Mouse (Mus musculus): ENCODE data around the gene Ppp1r8. TPM values are rescaled to one million over a fixed set of nuclear protein-coding genes. Genes with fewer than 3 reads are reported as not detected.
"Not testable (repeated sequence)": the region's sequence is repeated elsewhere in the genome, so short reads cannot be mapped to it uniquely, and the experiment has no call there.

Gene Ppp1r8
- polyA plus RNA-seq, 1 experiment from 2014 or later: 101 TPM

DNA sequence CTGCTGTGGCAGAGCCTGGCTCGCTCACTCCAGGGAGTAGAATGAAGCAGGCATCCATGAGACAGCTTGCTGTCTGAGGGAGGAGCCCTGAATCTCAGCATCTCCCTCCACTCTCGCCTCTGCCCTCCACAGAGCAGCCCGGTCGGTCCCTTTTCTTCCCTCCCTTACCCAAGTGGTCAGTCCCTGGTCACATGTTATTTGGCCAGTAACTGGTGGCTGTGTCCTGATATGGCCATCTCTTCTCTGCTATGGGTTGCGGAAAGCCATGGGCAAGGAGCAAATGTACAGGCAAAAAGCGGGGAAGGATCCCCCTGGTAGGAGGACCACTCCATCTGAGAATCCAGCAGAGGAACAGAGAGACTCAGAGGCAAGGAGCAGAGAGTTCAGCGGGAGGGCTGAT lies 47.8 kb downstream of the Ppp1r8 start:
- H3K4me2 ChIP-seq (ENCODE audit: low read depth): no peak overlapping the region
- no peak overlapping the region for H3K9ac ChIP-seq (ENCODE audit: low read length)
- H3K36me3 ChIP-seq (ENCODE audit: control insufficient read depth, insufficient read depth, low read length): no peaks in the 10 kb centered on the region
- no peak overlapping the region for H3K4me3 ChIP-seq (ENCODE audit: low read depth, low read length)
- no peaks in the 10 kb centered on the region for H3K4me1 ChIP-seq (ENCODE audit: control insufficient read depth, insufficient read depth, low read length)
- 60% methylated on average over 7 of the region's 7 CpGs for WGBS
- H3K27me3 ChIP-seq (ENCODE audit: control insufficient read depth, insufficient read depth, low read length): no peaks in the 10 kb centered on the region; the same call in 1 of the 2 replicates
- H3K27ac ChIP-seq (ENCODE audit: low read depth, low read length): no peak overlapping the region
- DNase-seq (ENCODE audit: low spot score): no peak
- H3K9me3 ChIP-seq (ENCODE audit: control insufficient read depth, low read length): no peaks in the 10 kb centered on the region
- ATAC-seq (ENCODE audit: insufficient read depth, low FRiP score, low TSS enrichment): no peak

DNA sequence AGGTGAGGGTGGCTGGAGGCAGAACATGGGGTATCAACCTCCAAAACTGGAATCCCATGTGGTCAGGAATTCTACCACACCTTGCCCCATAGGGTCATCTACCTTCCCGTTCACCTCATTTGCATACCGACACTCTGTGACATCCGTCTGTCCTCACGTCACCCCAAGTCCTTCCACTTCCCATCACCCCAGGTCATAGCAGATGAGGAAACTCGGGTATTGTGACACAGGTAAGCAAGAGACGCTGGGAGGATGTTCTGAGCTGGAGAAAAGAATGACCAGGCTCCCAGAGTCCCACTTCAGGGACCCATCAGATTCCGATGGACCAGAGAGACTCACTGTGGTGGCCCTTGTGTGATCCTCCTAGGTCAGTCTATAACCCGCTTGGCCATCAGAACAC lies 48.2 kb downstream of the Ppp1r8 start:
- WGBS: 77% methylated on average over 8 of the region's 8 CpGs
- H3K4me1 ChIP-seq (ENCODE audit: control insufficient read depth, insufficient read depth, low read length): no peaks in the 10 kb centered on the region
- no peaks in the 10 kb centered on the region for H3K36me3 ChIP-seq (ENCODE audit: control insufficient read depth, insufficient read depth, low read length)
- ATAC-seq (ENCODE audit: insufficient read depth, low FRiP score, low TSS enrichment) (no peak), DNase-seq (ENCODE audit: low spot score) (no peak)
- H3K4me2 ChIP-seq (ENCODE audit: low read depth): no peak overlapping the region
- no peak overlapping the region for H3K27ac ChIP-seq (ENCODE audit: low read depth, low read length)
- no peak overlapping the region for H3K9ac ChIP-seq (ENCODE audit: low read length)
- H3K4me3 ChIP-seq (ENCODE audit: low read depth, low read length): no peak overlapping the region
- H3K27me3 ChIP-seq (ENCODE audit: control insufficient read depth, insufficient read depth, low read length): no peaks in the 10 kb centered on the region; the same call in 1 of the 2 replicates
- H3K9me3 ChIP-seq (ENCODE audit: control insufficient read depth, low read length): no peaks in the 10 kb centered on the region

DNA sequence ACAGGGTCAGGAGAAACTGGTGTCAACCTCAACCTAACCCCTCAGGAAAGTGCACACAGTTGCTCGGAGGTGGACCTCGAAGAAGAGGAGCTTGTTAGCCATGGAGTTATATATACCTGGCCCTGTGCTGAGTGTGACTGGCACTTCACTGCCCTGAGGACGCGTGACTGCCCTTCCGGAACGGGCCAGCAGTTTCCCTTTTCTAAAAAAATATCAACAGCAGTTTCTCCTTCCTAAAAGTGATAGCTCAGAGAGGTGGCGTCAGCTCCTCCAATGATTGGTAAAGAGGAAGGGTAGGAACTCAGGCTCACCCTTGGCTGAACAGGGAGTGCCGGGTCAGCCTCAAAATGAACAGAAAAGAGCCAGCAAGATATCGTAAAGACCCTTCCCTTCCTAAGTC lies 48.9 kb downstream of the Ppp1r8 start:
- ATAC-seq (ENCODE audit: insufficient read depth, low FRiP score, low TSS enrichment) (no peak), DNase-seq (ENCODE audit: low spot score) (no peak)
- Histone ChIP-seq H3K4me1 (ENCODE audit: control insufficient read depth, insufficient read depth, low read length) (no peaks in the 10 kb centered on the region), H3K4me2 (ENCODE audit: low read depth) (no peak overlapping the region), H3K27ac (ENCODE audit: low read depth, low read length) (no peak overlapping the region), H3K4me3 (ENCODE audit: low read depth, low read length) (no peak overlapping the region), H3K9me3 (ENCODE audit: control insufficient read depth, low read length) (no peaks in the 10 kb centered on the region), H3K9ac (ENCODE audit: low read length) (no peak overlapping the region), H3K27me3 (ENCODE audit: control insufficient read depth, insufficient read depth, low read length) (no peaks in the 10 kb centered on the region; the same call in 1 of the 2 replicates), H3K36me3 (ENCODE audit: control insufficient read depth, insufficient read depth, low read length) (no peaks in the 10 kb centered on the region)
- 71% methylated on average over 9 of the region's 9 CpGs for WGBS

DNA sequence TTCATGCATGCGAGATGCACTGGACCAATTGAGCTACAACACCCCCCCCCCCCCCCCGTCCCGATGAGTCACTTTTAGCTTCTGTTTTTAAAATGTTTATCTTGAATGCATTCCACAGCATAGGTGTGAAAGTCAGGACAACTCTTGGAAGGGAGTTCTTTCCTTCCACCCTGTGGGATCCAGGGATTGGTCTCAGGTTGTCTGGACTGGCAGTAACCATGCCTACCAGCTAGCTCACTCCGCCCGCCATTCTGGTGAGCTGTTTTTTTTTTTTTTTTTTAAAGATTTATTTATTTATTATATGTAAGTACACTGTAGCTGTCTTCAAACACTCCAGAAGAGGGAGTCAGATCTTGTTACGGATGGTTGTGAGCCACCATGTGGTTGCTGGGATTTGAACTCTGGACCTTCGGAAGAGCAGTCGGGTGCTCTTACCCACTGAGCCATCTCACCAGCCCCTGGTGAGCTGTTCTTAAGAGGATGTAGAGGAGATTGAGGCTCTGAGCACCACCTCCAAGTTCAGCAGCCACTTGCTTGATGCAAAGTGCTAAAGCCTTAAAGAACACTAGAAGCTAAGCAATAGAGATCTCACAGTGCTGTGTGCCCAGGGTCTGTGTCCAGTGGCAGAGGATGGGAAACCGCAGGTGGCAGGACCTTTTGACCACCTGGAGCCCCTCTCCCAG lies 49.5 kb downstream of the Ppp1r8 start:
- H3K4me3 ChIP-seq (ENCODE audit: low read depth, low read length); DNase-seq (ENCODE audit: low spot score); H3K4me1 ChIP-seq (ENCODE audit: control insufficient read depth, insufficient read depth, low read length); ATAC-seq (ENCODE audit: insufficient read depth, low FRiP score, low TSS enrichment); H3K9ac ChIP-seq (ENCODE audit: low read length); H3K9me3 ChIP-seq (ENCODE audit: control insufficient read depth, low read length); H3K36me3 ChIP-seq (ENCODE audit: control insufficient read depth, insufficient read depth, low read length); H3K27ac ChIP-seq (ENCODE audit: low read depth, low read length); H3K4me2 ChIP-seq (ENCODE audit: low read depth); H3K27me3 ChIP-seq (ENCODE audit: control insufficient read depth, insufficient read depth, low read length): not testable (repeated sequence)
- 89% methylated on average over 8 of the region's 9 CpGs for WGBS

DNA sequence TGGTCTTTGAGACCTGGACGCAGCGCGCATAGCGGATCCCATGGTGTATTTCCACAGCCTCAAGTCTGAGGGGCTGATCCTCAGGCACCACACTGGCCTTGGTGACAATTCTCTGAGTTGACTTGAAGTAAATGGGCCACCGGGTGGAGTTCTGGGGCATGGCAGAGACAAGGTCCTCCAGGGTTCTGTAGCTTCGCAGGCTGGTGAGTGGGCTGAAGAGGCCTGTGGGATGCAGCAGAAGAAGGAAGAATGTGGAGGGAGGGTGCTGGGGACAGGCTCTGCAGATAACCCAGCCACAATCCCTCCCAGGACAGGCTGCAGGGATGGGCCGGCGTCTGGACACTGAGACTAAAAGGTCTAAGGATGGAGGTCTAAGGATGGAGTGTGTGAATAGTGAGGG lies 53.2 kb downstream of the Ppp1r8 start:
- no peak overlapping the region for H3K4me2 ChIP-seq (ENCODE audit: low read depth)
- no peaks in the 10 kb centered on the region; the same call in 1 of the 2 replicates for H3K27me3 ChIP-seq (ENCODE audit: control insufficient read depth, insufficient read depth, low read length)
- H3K36me3 ChIP-seq (ENCODE audit: control insufficient read depth, insufficient read depth, low read length): no peaks in the 10 kb centered on the region; the same call in 1 of the 2 replicates
- H3K9ac ChIP-seq (ENCODE audit: low read length): no peak overlapping the region
- DNase-seq (ENCODE audit: low spot score): no peak
- H3K4me1 ChIP-seq (ENCODE audit: control insufficient read depth, insufficient read depth, low read length): no peaks in the 10 kb centered on the region
- H3K27ac ChIP-seq (ENCODE audit: low read depth, low read length): no peak overlapping the region
- H3K4me3 ChIP-seq (ENCODE audit: low read depth, low read length): no peak overlapping the region
- ATAC-seq (ENCODE audit: insufficient read depth, low FRiP score, low TSS enrichment): no peak
- 82% methylated on average over 8 of the region's 8 CpGs for WGBS
- no peaks in the 10 kb centered on the region for H3K9me3 ChIP-seq (ENCODE audit: control insufficient read depth, low read length)

DNA sequence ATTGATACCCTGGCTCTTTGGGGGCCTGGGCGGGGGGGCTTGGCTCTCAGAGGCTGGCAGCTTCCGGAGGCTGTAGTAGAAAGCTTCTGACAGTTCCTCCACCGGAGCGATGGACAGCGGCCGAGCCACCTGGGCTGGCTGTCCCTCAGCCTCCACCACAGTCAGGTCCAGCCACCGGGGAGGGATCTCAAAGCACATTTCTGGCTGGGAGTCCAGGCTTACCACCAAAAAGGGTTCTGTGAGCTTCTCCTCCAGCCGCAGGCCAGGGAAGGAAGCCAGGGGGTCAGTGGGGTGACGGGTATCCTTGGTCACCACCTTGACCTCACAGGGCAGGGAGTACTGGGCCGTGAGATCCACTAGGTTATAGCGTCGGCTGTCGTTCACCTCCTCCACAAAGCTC lies 57.7 kb downstream of the Ppp1r8 start:
- WGBS: 91% methylated on average over 13 of the region's 13 CpGs
- Histone ChIP-seq H3K4me1 (ENCODE audit: control insufficient read depth, insufficient read depth, low read length) (no peaks in the 10 kb centered on the region), H3K27me3 (ENCODE audit: control insufficient read depth, insufficient read depth, low read length) (no peaks in the 10 kb centered on the region), H3K27ac (ENCODE audit: low read depth, low read length) (no peak overlapping the region), H3K9ac (ENCODE audit: low read length) (no peak overlapping the region), H3K4me2 (ENCODE audit: low read depth) (no peak overlapping the region), H3K4me3 (ENCODE audit: low read depth, low read length) (no peak overlapping the region), H3K36me3 (ENCODE audit: control insufficient read depth, insufficient read depth, low read length) (no peaks in the 10 kb centered on the region; the same call in 1 of the 2 replicates), H3K9me3 (ENCODE audit: control insufficient read depth, low read length) (no peaks in the 10 kb centered on the region)
- ATAC-seq (ENCODE audit: insufficient read depth, low FRiP score, low TSS enrichment): no peak
- no peak for DNase-seq (ENCODE audit: low spot score)

DNA sequence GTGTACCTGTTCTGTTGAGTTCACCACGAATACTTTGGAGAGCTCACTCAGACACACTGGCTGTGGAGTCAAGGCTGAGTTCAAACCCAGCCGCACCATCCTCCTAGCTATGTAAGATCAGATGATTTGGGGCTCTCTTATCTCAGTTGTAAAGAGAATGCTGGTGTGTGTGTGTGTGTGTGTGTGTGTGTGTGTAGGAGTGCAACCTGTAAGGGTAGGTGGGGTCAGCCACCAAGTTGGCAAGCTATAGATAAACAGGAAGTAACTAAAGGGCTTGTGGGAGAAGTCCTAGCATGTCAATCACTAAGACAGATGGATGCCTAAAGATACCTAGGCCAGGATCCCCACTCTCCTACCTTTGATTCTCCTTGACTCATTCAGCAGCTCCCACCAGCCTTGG lies 59.2 kb downstream of the Ppp1r8 start:
- DNase-seq (ENCODE audit: low spot score): no peak
- Histone ChIP-seq H3K4me2 (ENCODE audit: low read depth) (no peak overlapping the region), H3K4me1 (ENCODE audit: control insufficient read depth, insufficient read depth, low read length) (no peaks in the 10 kb centered on the region), H3K9ac (ENCODE audit: low read length) (no peak overlapping the region), H3K27me3 (ENCODE audit: control insufficient read depth, insufficient read depth, low read length) (no peaks in the 10 kb centered on the region), H3K27ac (ENCODE audit: low read depth, low read length) (no peak overlapping the region), H3K9me3 (ENCODE audit: control insufficient read depth, low read length) (no peaks in the 10 kb centered on the region), H3K36me3 (ENCODE audit: control insufficient read depth, insufficient read depth, low read length) (peaks cover 3% of the 10 kb centered on the region), H3K4me3 (ENCODE audit: low read depth, low read length) (no peak overlapping the region)
- WGBS: 93% methylated on average over 2 of the region's 2 CpGs
- ATAC-seq (ENCODE audit: insufficient read depth, low FRiP score, low TSS enrichment): no peak

DNA sequence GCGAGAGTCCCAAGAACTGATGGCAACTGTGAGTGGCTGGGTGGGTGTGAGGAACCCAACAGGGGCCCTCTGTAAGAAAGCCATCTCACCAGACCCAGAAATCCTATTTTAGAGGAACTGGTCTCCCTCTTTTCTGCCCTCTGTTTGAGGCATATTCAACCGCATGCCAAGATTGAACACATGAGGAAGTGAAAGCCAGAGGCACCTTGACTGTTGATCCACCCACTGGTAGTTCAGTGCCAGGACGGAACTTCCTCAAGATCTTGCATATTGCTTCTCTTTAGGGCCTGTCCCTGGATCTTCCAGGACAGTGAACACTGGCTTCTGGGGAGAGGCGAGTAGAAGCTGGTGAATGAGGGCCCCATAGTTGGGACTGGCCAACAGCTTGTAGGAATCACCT lies 62.7 kb downstream of the Ppp1r8 start:
- DNase-seq (ENCODE audit: low spot score) (no peak), ATAC-seq (ENCODE audit: insufficient read depth, low FRiP score, low TSS enrichment) (no peak)
- H3K9me3 ChIP-seq (ENCODE audit: control insufficient read depth, low read length): no peaks in the 10 kb centered on the region
- no peak overlapping the region for H3K4me3 ChIP-seq (ENCODE audit: low read depth, low read length)
- H3K4me2 ChIP-seq (ENCODE audit: low read depth): no peak overlapping the region
- H3K4me1 ChIP-seq (ENCODE audit: control insufficient read depth, insufficient read depth, low read length): no peaks in the 10 kb centered on the region
- no peaks in the 10 kb centered on the region for H3K27me3 ChIP-seq (ENCODE audit: control insufficient read depth, insufficient read depth, low read length)
- no peak overlapping the region for H3K27ac ChIP-seq (ENCODE audit: low read depth, low read length)
- H3K36me3 ChIP-seq (ENCODE audit: control insufficient read depth, insufficient read depth, low read length): peaks cover 20% of the 10 kb centered on the region
- H3K9ac ChIP-seq (ENCODE audit: low read length): no peak overlapping the region
- 93% methylated on average over 4 of the region's 4 CpGs for WGBS

DNA sequence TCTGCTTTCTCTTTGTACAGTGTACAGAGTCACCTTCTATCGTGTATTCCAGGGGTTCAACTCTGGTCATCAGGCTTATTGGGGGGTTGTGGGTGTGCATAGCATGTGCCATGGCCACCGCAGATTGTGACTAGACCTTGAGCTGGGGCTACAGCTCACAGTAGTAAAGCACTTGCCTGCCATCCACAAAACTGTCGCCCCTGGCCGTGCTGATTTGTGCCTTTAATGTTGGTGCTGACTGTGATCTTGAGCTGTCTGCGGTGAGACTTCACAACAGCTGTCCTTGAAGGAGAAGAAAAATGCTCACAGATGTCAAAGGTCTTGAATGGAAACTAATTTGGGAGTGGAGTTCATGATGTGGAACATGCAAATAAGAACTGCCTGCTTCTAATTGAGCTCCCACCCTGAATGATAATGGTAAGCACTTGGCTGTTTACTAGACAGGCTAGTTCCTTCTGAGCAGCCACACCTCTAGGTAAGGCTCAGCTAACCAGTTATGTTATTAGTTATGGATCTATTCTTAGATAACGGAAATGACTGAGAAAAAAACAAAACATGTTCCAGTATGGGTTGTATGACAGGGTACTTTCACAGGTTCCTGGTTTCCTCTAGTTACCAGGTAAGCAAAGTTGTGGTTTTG lies 64.3 kb downstream of the Ppp1r8 start:
- DNase-seq (ENCODE audit: low spot score) (no peak), ATAC-seq (ENCODE audit: insufficient read depth, low FRiP score, low TSS enrichment) (no peak)
- Histone ChIP-seq H3K4me3 (ENCODE audit: low read depth, low read length) (no peak overlapping the region), H3K4me1 (ENCODE audit: control insufficient read depth, insufficient read depth, low read length) (no peaks in the 10 kb centered on the region), H3K27me3 (ENCODE audit: control insufficient read depth, insufficient read depth, low read length) (no peaks in the 10 kb centered on the region), H3K4me2 (ENCODE audit: low read depth) (no peak overlapping the region), H3K9me3 (ENCODE audit: control insufficient read depth, low read length) (no peaks in the 10 kb centered on the region), H3K36me3 (ENCODE audit: control insufficient read depth, insufficient read depth, low read length) (peaks cover 22% of the 10 kb centered on the region), H3K27ac (ENCODE audit: low read depth, low read length) (no peak overlapping the region), H3K9ac (ENCODE audit: low read length) (no peak overlapping the region)
- 95% methylated on average over 6 of the region's 6 CpGs for WGBS

Measured in neural tube, embryonic 11.5 days (tissue).